Mouse (Mus musculus): ENCODE data around the gene Wfdc15b. TPM values are rescaled to one million over a fixed set of nuclear protein-coding genes. Genes with fewer than 3 reads are reported as not detected.
A peak's percentile ranks its signal among the peaks of the same experiment; 100 is the strongest.

Gene Wfdc15b
- polyA plus RNA-seq, 1 experiment from 2014 or later = not detected

- H3K36me3 ChIP-seq (ENCODE audit: control insufficient read depth, insufficient read depth, low read length) = no peaks in the 10 kb centered on the region
- no peak overlapping the region for H3K4me2 ChIP-seq (ENCODE audit: low read depth, low read length)
- no peak for ATAC-seq (ENCODE audit: low read depth)
- H3K4me1 ChIP-seq (replicated peaks; ENCODE audit: control insufficient read depth, insufficient read depth, low read length) = peaks cover 12% of the 10 kb centered on the region
- H3K9me3 ChIP-seq (ENCODE audit: control insufficient read depth, low read length) = no peaks in the 10 kb centered on the region
- WGBS = 4% methylated on average over 11 of the region's 11 CpGs
- peaks cover 59% of the 10 kb centered on the region for H3K27me3 ChIP-seq (ENCODE audit: control insufficient read depth, insufficient read depth, low read depth, low read length)
- no peak overlapping the region for H3K9ac ChIP-seq (ENCODE audit: low read length)
- H3K27ac ChIP-seq (ENCODE audit: low read length) = no peak overlapping the region
- H3K4me3 ChIP-seq (ENCODE audit: low read length) = no peak overlapping the region
Observed at GRCm38 (mm10) chr2:164170326-164170725, 51.1 kb downstream of the Wfdc15b start.

- ATAC-seq (ENCODE audit: low read depth) = peak; percentile 70
- H3K4me1 ChIP-seq (replicated peaks; ENCODE audit: control insufficient read depth, insufficient read depth, low read length) = peaks cover 12% of the 10 kb centered on the region
- H3K36me3 ChIP-seq (ENCODE audit: control insufficient read depth, insufficient read depth, low read length) = no peaks in the 10 kb centered on the region
- H3K4me2 ChIP-seq (ENCODE audit: low read depth, low read length) = peak overlapping the region; percentile 54
- H3K9me3 ChIP-seq (ENCODE audit: control insufficient read depth, low read length) = no peaks in the 10 kb centered on the region
- 10% methylated on average over 42 of the region's 42 CpGs for WGBS
- peaks cover 59% of the 10 kb centered on the region for H3K27me3 ChIP-seq (ENCODE audit: control insufficient read depth, insufficient read depth, low read depth, low read length)
- no peak overlapping the region for H3K9ac ChIP-seq (ENCODE audit: low read length)
- peak overlapping the region; percentile 39 for H3K4me3 ChIP-seq (ENCODE audit: low read length)
- no peak overlapping the region for H3K27ac ChIP-seq (ENCODE audit: low read length)
Observed at GRCm38 (mm10) chr2:164168571-164168946, 52.9 kb downstream of the Wfdc15b start.

- Histone ChIP-seq H3K36me3 (ENCODE audit: control insufficient read depth, insufficient read depth, low read length) (no peaks in the 10 kb centered on the region), H3K4me1 (replicated peaks; ENCODE audit: control insufficient read depth, insufficient read depth, low read length) (peaks cover 12% of the 10 kb centered on the region), H3K9me3 (ENCODE audit: control insufficient read depth, low read length) (no peaks in the 10 kb centered on the region), H3K4me3 (ENCODE audit: low read length) (peak overlapping the region; percentile 39), H3K9ac (ENCODE audit: low read length) (no peak overlapping the region), H3K27ac (ENCODE audit: low read length) (no peak overlapping the region), H3K4me2 (ENCODE audit: low read depth, low read length) (peak overlapping the region; percentile 54), H3K27me3 (ENCODE audit: control insufficient read depth, insufficient read depth, low read depth, low read length) (peaks cover 59% of the 10 kb centered on the region)
- ATAC-seq (ENCODE audit: low read depth) = peak; percentile 36
- WGBS = 9% methylated on average over 90 of the region's 90 CpGs
Observed at GRCm38 (mm10) chr2:164167752-164168570, 53.5 kb downstream of the Wfdc15b start.

GRCm38 (mm10) chr2:164164941-164165340 is 56.5 kb downstream of the Wfdc15b start:
- no peaks in the 10 kb centered on the region for H3K9me3 ChIP-seq (ENCODE audit: control insufficient read depth, low read length)
- H3K9ac ChIP-seq (ENCODE audit: low read length) = no peak overlapping the region
- no peak overlapping the region for H3K27ac ChIP-seq (ENCODE audit: low read length)
- no peak for ATAC-seq (ENCODE audit: low read depth)
- 89% methylated on average over 5 of the region's 5 CpGs for WGBS
- H3K36me3 ChIP-seq (ENCODE audit: control insufficient read depth, insufficient read depth, low read length) = no peaks in the 10 kb centered on the region
- H3K4me3 ChIP-seq (ENCODE audit: low read length) = no peak overlapping the region
- no peak overlapping the region for H3K4me2 ChIP-seq (ENCODE audit: low read depth, low read length)
- peaks cover 7% of the 10 kb centered on the region for H3K4me1 ChIP-seq (replicated peaks; ENCODE audit: control insufficient read depth, insufficient read depth, low read length)
- peaks cover 39% of the 10 kb centered on the region for H3K27me3 ChIP-seq (ENCODE audit: control insufficient read depth, insufficient read depth, low read depth, low read length)

Other genes with a start within 250 kb of the Wfdc15b start
- 294 and 308 TPM in 2 replicates for gene Ywhab, start 226.7 kb downstream of the Wfdc15b start, polyA plus RNA-seq (2015; fragmentation: Nextera tagmentation; extraction: Ambion mirVana)
- 0.74 and 0.77 TPM in 2 replicates for gene Pabpc1l, start 196.2 kb downstream of the Wfdc15b start, polyA plus RNA-seq (2015; fragmentation: Nextera tagmentation; extraction: Ambion mirVana)
- 22.3 and 31.5 TPM in 2 replicates for gene Stk4, start 151.3 kb downstream of the Wfdc15b start, polyA plus RNA-seq (2015; fragmentation: Nextera tagmentation; extraction: Ambion mirVana)
- gene Tomm34, start 150.5 kb downstream of the Wfdc15b start, polyA plus RNA-seq (2015; fragmentation: Nextera tagmentation; extraction: Ambion mirVana) = 51.3 and 54.2 TPM in 2 replicates
- not detected in 2 replicates for gene Kcns1, start 50.5 kb downstream of the Wfdc15b start, polyA plus RNA-seq (2015; fragmentation: Nextera tagmentation; extraction: Ambion mirVana)
- gene Wfdc5, start 38.9 kb downstream of the Wfdc15b start, polyA plus RNA-seq (2015; fragmentation: Nextera tagmentation; extraction: Ambion mirVana) = 0.16 TPM in 1 of 2 replicates, not detected in the other
- 0.34 TPM in 1 of 2 replicates, not detected in the other for gene Wfdc12, start 31.1 kb downstream of the Wfdc15b start, polyA plus RNA-seq (2015; fragmentation: Nextera tagmentation; extraction: Ambion mirVana)
- gene Wfdc15a, start 21.5 kb downstream of the Wfdc15b start, polyA plus RNA-seq (2015; fragmentation: Nextera tagmentation; extraction: Ambion mirVana) = not detected in 2 replicates
- not detected in 2 replicates for gene Svs2, start 16.8 kb upstream of the Wfdc15b start, polyA plus RNA-seq (2015; fragmentation: Nextera tagmentation; extraction: Ambion mirVana)
- gene Svs3b, start 35.0 kb upstream of the Wfdc15b start, polyA plus RNA-seq (2015; fragmentation: Nextera tagmentation; extraction: Ambion mirVana) = not detected in 2 replicates
- gene Svs4, start 56.8 kb upstream of the Wfdc15b start, polyA plus RNA-seq (2015; fragmentation: Nextera tagmentation; extraction: Ambion mirVana) = not detected in 2 replicates
- not detected in 2 replicates for gene Svs3a, start 67.6 kb upstream of the Wfdc15b start, polyA plus RNA-seq (2015; fragmentation: Nextera tagmentation; extraction: Ambion mirVana)
- gene Svs6, start 95.1 kb upstream of the Wfdc15b start, polyA plus RNA-seq (2015; fragmentation: Nextera tagmentation; extraction: Ambion mirVana) = not detected in 2 replicates
- gene Svs5, start 111.1 kb upstream of the Wfdc15b start, polyA plus RNA-seq (2015; fragmentation: Nextera tagmentation; extraction: Ambion mirVana) = not detected in 2 replicates
- gene Slpi, start 167.4 kb upstream of the Wfdc15b start, polyA plus RNA-seq (2015; fragmentation: Nextera tagmentation; extraction: Ambion mirVana) = 1.8 and 2.8 TPM in 2 replicates
- gene Rbpjl, start 181.5 kb upstream of the Wfdc15b start, polyA plus RNA-seq (2015; fragmentation: Nextera tagmentation; extraction: Ambion mirVana) = 16.8 and 21.9 TPM in 2 replicates
- gene Matn4, start 183.5 kb upstream of the Wfdc15b start, polyA plus RNA-seq (2015; fragmentation: Nextera tagmentation; extraction: Ambion mirVana) = 46.8 and 54.9 TPM in 2 replicates
- 226 and 247 TPM in 2 replicates for gene Sdc4, start 222.2 kb upstream of the Wfdc15b start, polyA plus RNA-seq (2015; fragmentation: Nextera tagmentation; extraction: Ambion mirVana)
- 59.9 and 62.3 TPM in 2 replicates for gene Sys1, start 235.3 kb upstream of the Wfdc15b start, polyA plus RNA-seq (2015; fragmentation: Nextera tagmentation; extraction: Ambion mirVana)
- 7.9 and 15.2 TPM in 2 replicates for gene Gm20458, start 239.3 kb upstream of the Wfdc15b start, polyA plus RNA-seq (2015; fragmentation: Nextera tagmentation; extraction: Ambion mirVana)